Mouse (Mus musculus) bone marrow macrophage, adult 2 months (primary cell): ENCODE data around the gene Dnajb1.

ENCODE experiments used
- CTCF ChIP-seq: IDR thresholded peaks from 2 replicates; pipeline ENCODE4 v1.5.1; 2012; ENCODE audit warnings: low read depth, mild to moderate bottlenecking, low read length, moderate library complexity
- POLR2A ChIP-seq: IDR thresholded peaks from 2 replicates; pipeline ENCODE4 v1.6.1; 2012; ENCODE audit warnings: mild to moderate bottlenecking, low read depth, low read length, borderline replicate concordance

DNA sequence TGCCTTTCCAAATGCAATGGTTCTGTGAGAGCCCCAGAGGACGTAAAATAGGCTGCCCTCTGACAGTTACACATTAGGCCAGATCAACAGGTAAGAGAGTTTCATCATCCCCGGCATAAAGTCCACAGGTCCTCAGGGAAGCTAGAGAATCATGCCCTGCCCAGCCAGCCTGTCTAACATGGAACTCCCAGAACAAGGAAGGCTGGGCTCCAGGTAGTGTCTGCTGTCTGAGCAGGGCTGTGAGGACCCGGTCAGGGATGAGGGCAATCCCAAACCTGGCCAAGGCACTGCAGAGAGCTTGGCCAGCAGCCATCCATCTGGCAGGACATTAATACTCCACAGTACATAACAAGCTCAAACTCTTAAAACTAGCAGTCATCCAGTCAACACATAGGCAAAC is 22.7 kb upstream of the Dnajb1 start:
- TF ChIP-seq CTCF (no peak), POLR2A (no peak)
